Mouse (Mus musculus): ENCODE results near the gene Fam122a. TPM values are rescaled to one million over a fixed set of nuclear protein-coding genes. Genes with fewer than 3 reads are reported as not detected.

Fam122a gene
- 56.2 and 63.9 TPM in 2 replicates for polyA plus RNA-seq (2015; fragmentation: Nextera tagmentation; extraction: Ambion mirVana)

- DNase-seq (ENCODE audit: low spot score): peak; percentile 95
Observed at GRCm38 (mm10) chr19:24476929-24477882, at the start of gene Fam122a. TSS of gene Fam122a (minus strand) at chr19:24477356.

DNA sequence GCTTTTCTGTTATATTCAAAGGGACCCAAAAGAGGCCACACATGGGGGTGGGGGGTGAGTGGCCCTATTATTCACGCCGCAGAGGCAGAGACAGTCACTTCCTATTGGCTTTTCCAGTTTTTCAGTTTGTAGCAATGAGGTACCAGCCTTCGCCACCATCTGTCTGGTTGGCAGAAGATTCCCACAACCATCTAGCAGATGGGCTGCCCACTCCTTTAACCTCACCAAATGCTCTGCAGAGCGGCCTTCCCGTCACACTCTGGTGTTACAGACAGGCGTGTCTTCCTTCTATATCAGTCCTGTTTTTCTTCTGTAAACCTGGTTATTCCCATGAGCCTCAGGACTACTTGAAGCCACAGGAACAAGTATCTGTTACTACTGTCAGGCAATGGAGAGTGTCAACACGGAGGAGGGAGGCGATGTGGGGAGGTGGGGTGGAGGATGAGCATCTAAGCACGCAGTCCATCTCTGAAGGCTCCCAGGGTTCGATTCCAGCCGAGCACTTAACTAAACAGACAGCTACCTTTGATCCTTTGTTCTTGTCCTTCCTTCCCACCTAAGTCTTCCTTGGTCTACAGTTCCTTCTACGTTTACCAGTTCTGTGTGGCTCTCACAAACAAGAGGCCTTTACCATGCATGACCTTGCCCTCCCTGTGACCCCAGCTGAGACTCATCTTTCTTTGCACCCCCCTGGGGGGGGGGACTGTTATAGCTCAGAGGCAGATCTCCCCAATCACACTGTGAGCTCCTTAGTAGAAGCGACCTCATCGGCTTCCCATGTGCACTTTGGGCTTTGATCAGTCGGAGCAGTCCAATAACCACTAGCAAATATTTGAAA is 46.5 kb upstream of the Fam122a start:
- no peak for DNase-seq (ENCODE audit: low spot score)

DNA sequence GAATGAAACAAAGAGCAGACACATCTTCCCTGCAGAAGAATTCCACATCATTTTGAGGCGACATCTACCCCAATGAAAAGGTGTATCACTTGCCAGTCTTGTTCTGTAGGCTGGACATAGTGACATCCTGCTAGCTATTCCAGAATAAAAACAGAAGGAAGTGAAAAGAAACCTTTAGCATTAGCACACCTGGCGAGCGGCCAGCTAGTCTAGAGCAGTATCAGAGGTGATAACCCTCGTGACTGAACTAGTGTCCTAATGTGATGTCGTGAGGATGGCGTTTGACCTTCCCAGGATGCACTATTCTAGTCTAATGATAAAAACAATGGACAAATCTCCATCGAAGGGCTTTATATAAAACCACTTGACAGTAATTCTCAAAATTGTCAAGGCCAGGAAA is 44.8 kb upstream of the Fam122a start:
- no peak for DNase-seq (ENCODE audit: low spot score)

GRCm38 (mm10) chr19:24521146-24521545 is 44.0 kb upstream of the Fam122a start:
- no peak for DNase-seq (ENCODE audit: low spot score)

- DNase-seq (ENCODE audit: low spot score): no peak
Observed at GRCm38 (mm10) chr19:24519732-24520409, 42.7 kb upstream of the Fam122a start.

DNA sequence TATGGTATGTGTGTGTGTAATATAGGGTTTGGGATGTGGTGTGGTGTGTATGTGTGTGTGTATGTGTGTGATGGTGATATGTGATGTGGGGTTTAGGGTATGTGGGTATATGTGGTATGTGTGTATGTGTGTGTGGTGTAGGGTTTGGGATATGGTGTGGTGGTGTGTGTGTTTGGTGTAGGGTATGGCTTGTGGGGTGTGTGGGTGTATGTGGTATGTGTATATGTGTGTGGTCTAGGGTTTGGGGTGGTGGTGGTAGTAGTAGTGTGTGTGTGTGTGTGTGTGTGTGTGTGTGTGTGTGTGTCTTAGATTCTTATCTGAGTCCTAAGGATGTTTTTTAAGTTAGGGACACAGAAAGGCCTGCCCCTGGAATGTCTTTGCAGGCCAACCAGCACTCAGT is 41.2 kb upstream of the Fam122a start:
- DNase-seq (ENCODE audit: low spot score): no peak

DNA sequence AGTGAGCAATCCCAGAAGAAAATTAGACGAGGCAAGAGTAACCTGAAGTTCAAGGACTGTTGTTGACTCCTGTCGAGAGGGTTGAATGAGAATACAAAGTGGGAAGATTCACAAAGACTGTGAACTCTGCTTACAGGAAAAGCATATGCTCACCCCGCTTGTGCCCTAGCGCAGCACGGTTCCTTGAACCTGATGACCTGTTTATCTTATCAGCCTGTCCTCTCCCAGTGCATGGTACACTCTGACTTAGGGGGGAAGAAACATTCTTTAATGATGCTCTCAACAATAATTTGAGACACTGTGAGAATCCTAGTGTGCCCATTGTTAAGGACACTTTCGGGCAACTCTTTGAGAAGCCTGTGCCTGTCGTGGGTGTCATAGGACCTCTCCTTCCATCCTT is 39.9 kb upstream of the Fam122a start:
- no peak for DNase-seq (ENCODE audit: low spot score)

DNA sequence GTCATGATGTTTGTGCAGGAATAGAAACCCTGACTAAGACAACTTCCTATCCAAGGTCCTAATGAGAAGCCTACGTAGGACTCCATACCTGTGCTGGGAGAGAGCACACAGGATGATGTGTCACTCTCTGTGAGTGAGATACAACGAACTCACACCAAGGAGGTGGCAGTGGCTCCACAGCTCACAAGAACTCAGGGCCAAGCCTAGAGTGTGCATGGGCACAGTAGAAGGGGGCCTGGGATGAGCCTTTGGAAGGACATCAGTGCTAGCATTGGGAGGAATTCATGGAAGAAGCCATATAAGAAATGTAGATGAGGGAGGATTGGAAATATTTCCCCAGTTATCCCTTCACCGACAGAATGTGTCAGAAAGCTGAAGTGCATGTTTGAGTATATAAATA is 38.8 kb upstream of the Fam122a start:
- no peak for DNase-seq (ENCODE audit: low spot score)

GRCm38 (mm10) chr19:24514661-24515642 is 37.8 kb upstream of the Fam122a start:
- no peak for DNase-seq (ENCODE audit: low spot score)

- no peak for DNase-seq (ENCODE audit: low spot score)
Observed at GRCm38 (mm10) chr19:24513105-24513843, 36.1 kb upstream of the Fam122a start.

- DNase-seq (ENCODE audit: low spot score): no peak
Observed at GRCm38 (mm10) chr19:24511939-24512338, 34.8 kb upstream of the Fam122a start.

DNA sequence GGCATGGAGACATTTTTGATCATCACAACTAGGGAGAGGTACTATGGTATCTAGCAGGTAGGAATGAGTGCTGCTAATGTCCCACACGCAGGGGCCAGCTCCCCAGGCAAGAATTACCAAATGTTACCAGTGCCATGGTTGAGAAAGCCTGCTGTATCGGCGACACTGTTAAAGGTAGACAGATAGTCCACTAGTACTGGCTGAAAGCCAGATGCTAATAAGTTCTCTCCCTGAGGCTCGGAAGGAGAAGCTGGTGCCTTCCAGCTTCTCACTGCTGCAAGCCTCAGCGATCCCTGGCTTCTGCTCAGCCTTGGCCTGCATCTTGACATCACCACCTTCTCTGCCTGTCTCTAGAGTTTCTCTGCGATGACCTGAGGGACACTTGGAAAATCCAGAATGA is 32.2 kb upstream of the Fam122a start:
- no peak for DNase-seq (ENCODE audit: low spot score)

DNA sequence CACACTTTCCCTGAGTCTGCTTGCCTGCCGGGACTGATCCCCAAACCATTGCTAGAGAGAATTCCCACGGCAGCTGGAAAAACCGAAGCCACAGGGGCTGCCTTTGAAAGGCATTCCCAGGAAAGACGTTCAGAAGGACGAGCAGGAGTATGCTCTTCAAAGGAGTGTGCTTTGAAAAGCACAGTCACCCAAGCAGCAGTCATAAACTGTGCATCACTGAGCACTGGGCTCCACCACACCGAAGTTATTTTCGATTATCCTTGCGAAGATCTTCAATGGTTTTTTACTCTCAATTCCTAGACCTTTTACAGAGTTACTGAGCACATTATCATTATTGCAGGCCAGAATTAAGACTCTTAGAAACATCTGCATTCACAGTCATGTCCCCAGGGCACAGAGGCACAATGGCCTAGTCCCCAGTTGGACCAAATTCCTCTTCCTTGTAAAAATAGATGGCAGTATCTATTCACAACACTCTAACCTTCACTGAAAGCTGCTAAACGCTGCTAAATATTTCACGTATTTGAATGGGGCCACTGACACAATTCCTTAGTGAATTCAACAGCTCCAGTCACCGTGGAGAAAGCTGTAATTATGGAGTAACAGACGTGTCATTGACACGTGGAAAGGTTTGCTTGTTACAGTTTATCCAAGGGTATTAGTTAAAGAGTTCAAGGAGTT is 31.1 kb upstream of the Fam122a start:
- no peak for DNase-seq (ENCODE audit: low spot score)

- DNase-seq (ENCODE audit: low spot score): peak; percentile 65
Observed at GRCm38 (mm10) chr19:24502736-24503421, 25.7 kb upstream of the Fam122a start.

DNA sequence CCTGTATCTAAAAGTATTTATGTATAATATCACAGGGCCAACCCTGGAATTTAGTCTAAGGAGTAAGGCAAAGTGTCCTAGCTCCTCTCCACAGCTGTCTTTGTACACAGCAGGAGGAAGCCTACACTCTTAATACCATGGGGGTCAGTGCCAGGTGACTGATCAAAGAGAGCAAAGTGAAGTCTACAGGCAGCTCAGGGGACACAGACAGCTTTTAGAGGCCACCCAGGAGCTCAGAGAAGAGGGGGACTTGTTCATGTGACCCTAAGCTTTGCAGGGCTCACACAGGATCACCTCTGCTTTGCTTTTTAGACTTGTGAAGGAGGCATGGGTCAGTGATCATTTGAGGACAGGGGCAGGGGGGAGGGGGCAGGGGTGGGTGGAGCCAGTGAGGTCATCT is 24.4 kb upstream of the Fam122a start:
- DNase-seq (ENCODE audit: low spot score): no peak

DNA sequence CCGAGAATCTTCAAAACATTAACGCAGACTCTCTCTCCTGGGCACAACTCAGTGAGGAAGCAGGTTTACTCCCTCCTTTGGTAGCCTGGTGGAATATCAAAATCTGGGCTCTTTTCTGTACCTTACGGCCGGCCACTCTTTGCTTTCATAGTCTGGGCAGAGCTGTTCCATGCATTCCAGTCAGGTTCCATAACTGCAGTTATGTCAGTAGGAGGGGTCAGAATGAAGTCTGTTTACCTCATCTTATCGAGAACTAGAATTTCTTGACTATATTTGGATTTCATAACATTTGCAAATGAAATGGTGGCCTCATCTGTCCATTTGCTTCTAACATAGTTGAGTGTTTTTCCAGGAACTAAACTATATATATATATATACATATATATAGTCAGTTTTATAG is 23.3 kb upstream of the Fam122a start:
- no peak for DNase-seq (ENCODE audit: low spot score)

DNA sequence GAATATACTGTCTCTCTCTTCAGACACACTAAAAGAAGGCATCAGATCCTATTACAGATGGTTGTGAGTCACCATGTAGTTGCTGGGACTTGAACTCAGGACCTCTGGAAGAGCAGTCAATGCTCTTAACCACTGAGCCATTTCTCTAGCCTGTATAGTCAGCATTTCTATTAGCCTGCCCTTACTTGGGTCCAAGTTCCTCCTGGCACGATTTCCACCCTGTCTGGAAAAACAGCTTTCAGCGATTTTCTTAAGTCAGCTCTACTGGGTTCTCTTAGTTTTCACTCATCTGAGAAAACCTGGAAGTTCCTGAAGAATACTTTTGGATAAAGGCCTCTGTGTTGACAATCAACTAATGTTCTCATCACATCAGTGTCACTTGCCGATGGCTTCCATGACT is 22.1 kb upstream of the Fam122a start:
- no peak for DNase-seq (ENCODE audit: low spot score)

DNA sequence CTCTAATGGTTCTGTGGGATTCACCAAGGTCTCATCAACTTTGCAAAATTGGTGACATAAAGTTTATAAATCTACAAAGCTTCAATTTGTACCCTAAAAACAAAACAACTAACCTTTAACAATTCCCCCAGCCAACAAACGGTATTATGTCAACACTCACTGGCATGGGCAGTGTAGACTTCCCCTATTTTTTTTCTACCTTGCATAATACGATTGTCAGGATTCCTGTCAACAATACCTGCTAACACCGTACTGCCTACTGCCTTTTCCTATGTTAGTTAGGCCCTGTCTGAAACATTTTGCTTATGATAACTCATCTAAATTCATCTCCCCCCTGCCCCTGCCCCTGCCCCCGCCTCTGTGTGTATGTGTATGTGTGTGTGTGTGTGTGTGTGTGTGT is 16.7 kb upstream of the Fam122a start:
- DNase-seq (ENCODE audit: low spot score): no peak
